Mouse (Mus musculus): ENCODE measurements around the gene Slc6a13.

Slc6a13 gene

GRCm38 (mm10) chr6:121299954-121300353 is at the start of gene Slc6a13:
TSS of gene Slc6a13 (plus strand) at chr6:121300227.
- DNase-seq (ENCODE audit: low spot score in 2 of 2): no peak

- DNase-seq (ENCODE audit: low spot score in 2 of 2): no peak
Measured at GRCm38 (mm10) chr6:121250406-121250805, 49.6 kb upstream of the Slc6a13 start.

GRCm38 (mm10) chr6:121251256-121251655 is 48.8 kb upstream of the Slc6a13 start:
- no peak for DNase-seq (ENCODE audit: low spot score in 2 of 2)

- DNase-seq (ENCODE audit: low spot score in 2 of 2): peak; percentile 63 to 78
Measured at GRCm38 (mm10) chr6:121260548-121260947, 39.5 kb upstream of the Slc6a13 start.

- no peak for DNase-seq (ENCODE audit: low spot score in 2 of 2)
Measured at GRCm38 (mm10) chr6:121261233-121261632, 38.8 kb upstream of the Slc6a13 start.

- no peak for DNase-seq (ENCODE audit: low spot score in 2 of 2)
Measured at GRCm38 (mm10) chr6:121262004-121262403, 38.0 kb upstream of the Slc6a13 start.

- no peak for DNase-seq (ENCODE audit: low spot score in 2 of 2)
Measured at GRCm38 (mm10) chr6:121262496-121262895, 37.5 kb upstream of the Slc6a13 start.

- DNase-seq (ENCODE audit: low spot score in 2 of 2): no peak
Measured at GRCm38 (mm10) chr6:121270156-121270555, 29.9 kb upstream of the Slc6a13 start.

- DNase-seq (ENCODE audit: low spot score in 2 of 2): no peak
Measured at GRCm38 (mm10) chr6:121271707-121272074, 28.3 kb upstream of the Slc6a13 start.

GRCm38 (mm10) chr6:121272075-121272800 is 27.8 kb upstream of the Slc6a13 start:
- peak; percentile 69 to 79 for DNase-seq (ENCODE audit: low spot score in 2 of 2)

GRCm38 (mm10) chr6:121274356-121274755 is 25.7 kb upstream of the Slc6a13 start:
- DNase-seq (ENCODE audit: low spot score in 2 of 2): no peak

GRCm38 (mm10) chr6:121284132-121284531 is 15.9 kb upstream of the Slc6a13 start:
- DNase-seq (ENCODE audit: low spot score in 2 of 2): no peak

- DNase-seq (ENCODE audit: low spot score in 2 of 2): no peak
Measured at GRCm38 (mm10) chr6:121299317-121299716, 710 bp upstream of the Slc6a13 start.

- no peak for DNase-seq (ENCODE audit: low spot score in 2 of 2)
Measured at GRCm38 (mm10) chr6:121300504-121300903, 477 bp downstream of the Slc6a13 start.

- DNase-seq (ENCODE audit: low spot score in 2 of 2): no peak
Measured at GRCm38 (mm10) chr6:121303466-121304220, 3.6 kb downstream of the Slc6a13 start.

- no peak for DNase-seq (ENCODE audit: low spot score in 2 of 2)
Measured at GRCm38 (mm10) chr6:121304630-121305029, 4.6 kb downstream of the Slc6a13 start.

- DNase-seq (ENCODE audit: low spot score in 2 of 2): no peak
Measured at GRCm38 (mm10) chr6:121305571-121305970, 5.5 kb downstream of the Slc6a13 start.

- no peak for DNase-seq (ENCODE audit: low spot score in 2 of 2)
Measured at GRCm38 (mm10) chr6:121310984-121311383, 11.0 kb downstream of the Slc6a13 start.

GRCm38 (mm10) chr6:121319099-121319498 is 19.1 kb downstream of the Slc6a13 start:
- no peak for DNase-seq (ENCODE audit: low spot score in 2 of 2)

GRCm38 (mm10) chr6:121322381-121323110 is 22.5 kb downstream of the Slc6a13 start:
- DNase-seq (ENCODE audit: low spot score in 2 of 2): no peak

- no peak for DNase-seq (ENCODE audit: low spot score in 2 of 2)
Measured at GRCm38 (mm10) chr6:121325298-121325697, 25.3 kb downstream of the Slc6a13 start.

GRCm38 (mm10) chr6:121325740-121326139 is 25.7 kb downstream of the Slc6a13 start:
- DNase-seq (ENCODE audit: low spot score in 2 of 2): no peak

All from cerebellum, postnatal 4 days (tissue).